Mouse (Mus musculus) ovary, postnatal 14 days (tissue): ENCODE measurements around the gene Eef1akmt3.
"Not testable (repeated sequence)": the region's sequence is repeated elsewhere in the genome, so short reads cannot be mapped to it uniquely, and the experiment has no call there.

Experiments used
- DNase-seq: peaks from one replicate; pipeline ENCODE4 v3.0.0; 2022; ENCODE audit warnings: low spot score

Eef1akmt3 gene

GRCm38 (mm10) chr10:127070190-127071121, 29.1 kb upstream of the Eef1akmt3 start, which contains the start of gene Tspan31:
TSS of gene Tspan31 (minus strand) at chr10:127070264.
- peak; percentile 74 for DNase-seq

- no peak for DNase-seq
Observed at GRCm38 (mm10) chr10:127069281-127070189, 28.2 kb upstream of the Eef1akmt3 start.

DNA sequence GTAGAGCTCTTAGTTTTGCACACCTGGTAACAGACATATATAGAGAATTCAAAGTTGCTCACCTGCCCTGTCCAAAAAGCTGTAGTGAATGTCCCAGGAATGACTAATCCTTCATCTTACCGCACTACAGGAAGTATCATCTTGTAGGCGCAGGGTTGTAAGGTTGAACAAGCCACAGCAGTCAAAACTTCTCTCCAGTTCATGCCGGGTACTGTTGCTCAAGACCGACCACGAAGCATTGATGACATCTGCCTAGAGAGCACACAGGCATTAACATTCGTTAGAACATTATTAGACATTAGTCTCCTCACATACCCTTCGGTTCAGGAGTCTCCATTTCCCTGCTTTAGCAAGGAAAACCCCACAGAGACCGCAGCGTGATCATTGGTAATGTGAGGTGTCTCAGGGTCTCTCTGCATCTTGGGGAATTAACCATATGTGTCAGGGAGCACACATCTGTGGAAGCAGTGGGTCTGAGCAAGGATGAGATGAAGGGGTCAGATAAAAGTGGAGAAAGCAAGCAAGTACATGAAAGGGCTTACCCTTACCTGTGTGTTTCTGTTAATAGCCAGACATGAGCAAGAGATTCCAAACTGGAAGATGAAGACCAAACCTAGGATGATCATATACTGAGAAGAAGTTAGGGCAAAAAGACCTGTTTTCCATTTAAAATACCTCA, 27.2 kb upstream of the Eef1akmt3 start:
- no peak for DNase-seq

DNA sequence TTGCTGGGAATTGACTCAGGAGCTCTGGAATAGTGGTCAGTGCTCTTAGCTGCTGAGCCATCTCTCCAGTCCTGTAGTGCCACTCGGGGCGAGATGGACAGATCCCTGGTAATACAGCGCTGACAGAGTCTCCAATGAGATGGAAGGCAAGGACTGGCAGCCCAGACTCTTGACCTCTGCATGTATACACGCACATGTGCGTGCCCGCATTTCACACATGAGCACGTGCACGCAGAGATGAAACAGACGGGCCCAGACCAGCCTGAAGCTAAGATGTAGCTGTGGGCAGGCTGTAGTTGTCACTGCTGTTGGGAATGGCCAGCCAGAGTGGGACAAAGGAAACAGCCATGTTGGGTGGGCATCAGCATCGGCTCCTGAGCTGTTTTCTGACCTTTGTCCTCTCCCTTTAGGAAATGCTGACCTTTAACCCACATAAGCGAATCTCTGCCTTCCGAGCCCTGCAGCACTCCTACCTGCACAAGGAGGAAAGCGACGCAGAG, 25.3 kb upstream of the Eef1akmt3 start:
- DNase-seq, result no peak

DNA sequence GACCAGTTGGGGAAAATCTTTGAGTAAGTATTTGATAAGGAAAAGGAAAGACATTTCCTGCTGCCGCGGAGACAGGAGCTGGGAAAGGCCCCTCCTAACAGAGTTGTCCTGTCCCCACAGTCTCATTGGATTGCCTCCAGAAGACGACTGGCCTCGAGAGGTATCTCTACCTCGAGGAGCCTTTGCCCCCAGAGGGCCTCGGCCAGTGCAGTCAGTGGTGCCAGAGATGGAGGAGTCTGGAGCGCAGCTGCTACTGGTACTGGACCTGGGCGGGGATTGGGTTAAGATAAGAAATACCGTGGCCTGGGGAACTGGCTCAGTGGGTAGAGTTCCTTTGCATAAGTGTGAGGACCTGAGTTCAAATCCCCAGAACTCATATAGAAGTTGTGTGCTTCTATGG, 24.7 kb upstream of the Eef1akmt3 start:
- DNase-seq, result no peak

DNA sequence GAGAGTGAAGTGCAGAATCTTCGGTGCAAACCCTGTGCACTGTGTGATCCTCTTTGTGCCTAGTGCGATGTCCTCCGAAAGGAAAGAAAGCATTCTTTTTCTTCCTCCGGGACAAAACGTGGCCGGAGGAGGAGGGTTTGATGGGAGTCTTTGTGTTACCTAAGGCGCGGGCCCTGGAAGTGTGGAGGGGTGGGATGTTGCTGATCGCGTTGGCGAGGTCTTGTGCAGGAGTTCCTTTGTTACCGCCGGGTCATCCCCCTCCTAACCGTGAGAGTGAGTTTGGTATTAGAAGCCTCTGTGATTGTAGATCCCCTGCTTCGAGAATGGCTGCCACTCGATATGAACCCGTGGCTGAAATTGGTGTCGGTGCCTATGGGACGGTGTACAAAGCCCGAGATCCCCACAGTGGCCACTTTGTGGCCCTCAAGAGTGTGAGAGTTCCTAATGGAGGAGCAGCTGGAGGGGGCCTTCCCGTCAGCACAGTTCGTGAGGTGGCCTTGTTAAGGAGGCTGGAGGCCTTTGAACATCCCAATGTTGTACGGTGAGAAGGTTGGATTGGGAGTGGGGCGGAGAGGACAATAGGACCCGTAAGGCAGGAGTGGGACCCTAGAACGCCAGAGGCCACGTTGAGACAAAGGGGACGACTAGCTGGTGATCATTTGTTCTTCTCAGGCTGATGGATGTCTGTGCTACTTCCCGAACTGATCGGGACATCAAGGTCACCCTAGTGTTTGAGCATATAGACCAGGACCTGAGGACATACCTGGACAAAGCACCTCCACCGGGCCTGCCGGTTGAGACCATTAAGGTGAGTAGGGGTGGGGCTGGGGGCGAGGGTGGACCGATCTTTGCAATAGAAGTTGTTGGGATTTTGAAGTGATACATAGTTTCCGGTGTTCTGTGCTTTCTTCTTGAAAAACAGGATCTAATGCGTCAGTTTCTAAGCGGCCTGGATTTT, 22.9 kb upstream of the Eef1akmt3 start:
- no peak for DNase-seq

DNA sequence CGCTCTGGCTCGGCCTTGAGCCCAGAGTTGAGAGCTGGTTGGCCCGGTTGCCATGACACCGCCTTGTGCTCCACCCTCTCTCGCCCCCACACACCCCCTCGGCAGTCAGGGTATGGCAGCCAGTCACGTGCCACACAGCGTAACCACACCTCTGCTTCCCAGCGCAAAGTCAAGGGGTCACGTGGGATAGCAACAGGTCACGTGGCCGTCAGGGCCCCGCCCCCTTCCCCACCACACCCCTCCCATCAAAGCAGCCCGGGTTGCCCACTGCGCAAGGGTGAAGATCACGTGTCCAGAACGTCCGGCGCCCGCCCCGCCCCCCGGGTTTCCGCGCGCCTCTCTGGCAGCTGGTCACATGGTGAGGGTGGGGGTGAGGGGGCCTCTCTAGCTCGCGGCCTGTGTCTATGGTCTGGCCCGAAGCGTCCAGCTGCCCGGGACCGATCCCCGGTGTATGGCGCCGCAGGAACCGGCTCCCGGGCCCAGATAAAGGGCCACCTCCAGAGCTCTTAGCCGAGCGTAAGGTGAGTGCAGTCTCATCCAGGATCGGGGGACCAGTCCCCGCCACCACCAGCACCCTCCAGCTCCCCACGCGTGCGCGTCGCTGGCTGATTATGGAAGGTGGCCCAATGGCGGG, 22.0 kb upstream of the Eef1akmt3 start, which contains the start of gene Cdk4:
Cdk4 (plus strand) TSS at position 296 of the 634 bp plus-strand sequence.
- peak; percentile 95 for DNase-seq

GRCm38 (mm10) chr10:127062503-127062902, 21.2 kb upstream of the Eef1akmt3 start:
- no peak for DNase-seq

DNA sequence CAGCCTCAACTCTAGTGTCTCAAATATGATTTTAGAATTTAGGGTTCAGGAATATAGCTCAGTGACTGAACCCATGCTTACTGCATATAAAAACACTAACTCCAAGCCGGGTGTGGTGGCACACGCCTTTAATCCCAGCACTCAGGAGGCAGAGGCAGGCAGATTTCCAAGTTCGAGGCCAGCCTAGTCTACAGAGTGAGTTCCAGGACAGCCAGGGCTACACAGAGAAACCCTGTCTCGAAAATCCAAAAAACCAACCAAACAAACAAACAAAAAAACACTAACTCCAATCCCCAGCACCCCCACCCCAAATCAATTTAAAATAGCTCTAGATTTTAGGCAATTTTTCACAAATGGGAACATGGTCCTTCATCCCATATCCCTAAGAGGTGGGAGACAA, 20.8 kb upstream of the Eef1akmt3 start:
- not testable (repeated sequence) for DNase-seq

- DNase-seq, result no peak
Observed at GRCm38 (mm10) chr10:127061513-127061912, 20.2 kb upstream of the Eef1akmt3 start.

DNA sequence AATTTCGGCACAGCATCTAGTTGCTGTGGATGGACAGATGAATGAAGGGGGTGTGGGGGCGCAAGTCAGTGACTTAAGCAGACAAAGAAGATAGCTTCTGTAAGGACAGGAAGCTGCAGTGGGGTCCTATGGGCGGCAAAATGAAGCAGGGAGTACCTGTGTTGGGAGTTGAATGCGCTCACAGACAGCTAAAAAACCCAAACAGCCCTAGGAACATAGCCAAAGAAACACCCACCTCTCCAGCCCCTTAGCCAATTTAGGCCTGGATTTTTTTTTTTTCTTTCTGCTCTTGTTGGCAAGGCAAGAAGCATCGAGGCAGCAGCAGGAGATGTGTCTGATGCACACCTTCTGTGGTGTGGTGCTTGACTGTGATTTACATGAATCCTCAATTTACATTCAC, 19.8 kb upstream of the Eef1akmt3 start:
- DNase-seq, result no peak

- DNase-seq, result no peak
Observed at GRCm38 (mm10) chr10:127059968-127060916, 18.9 kb upstream of the Eef1akmt3 start, which contains the start of gene March9. TSS of gene March9 (minus strand) at chr10:127060184.

DNA sequence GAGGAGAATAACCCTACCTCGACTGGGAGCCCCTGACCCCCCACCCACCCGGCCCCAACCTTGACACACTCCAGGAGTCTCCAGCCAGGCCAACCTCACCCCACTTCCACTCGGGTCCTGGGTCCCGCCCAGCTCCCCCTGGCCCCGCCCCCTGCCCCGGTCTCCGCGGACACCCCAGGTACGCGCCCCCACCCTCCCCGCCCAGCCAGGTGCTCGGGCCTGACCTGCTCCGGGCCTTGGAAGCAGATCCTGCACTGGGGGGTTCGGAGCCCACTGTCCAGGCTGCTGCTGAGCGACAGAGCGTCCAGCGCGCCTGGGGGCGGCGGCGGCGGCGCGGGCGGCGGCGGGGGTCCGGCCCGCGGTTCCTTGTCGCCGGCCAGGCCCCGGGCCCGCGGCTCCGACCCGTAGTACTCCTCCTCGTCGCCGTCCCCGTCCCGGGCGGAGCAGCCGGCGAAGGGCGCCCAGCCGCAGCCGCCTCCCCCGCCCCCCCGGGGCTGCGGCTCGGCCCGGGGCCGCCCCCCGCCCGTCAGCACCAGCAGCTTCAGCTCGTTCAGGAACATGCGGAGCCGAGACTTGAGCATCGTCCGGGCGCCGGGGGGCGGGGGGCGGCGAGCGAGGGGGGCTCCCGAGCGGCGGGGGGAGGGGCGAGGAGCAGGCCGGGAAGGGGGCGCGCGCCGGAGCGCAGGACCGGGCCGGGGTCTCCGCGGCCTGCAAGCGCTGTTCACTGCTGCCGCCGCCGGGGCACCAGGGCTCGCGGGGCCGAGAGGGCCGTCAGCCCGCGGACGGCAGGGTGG, 18.1 kb upstream of the Eef1akmt3 start:
- DNase-seq, result no peak

GRCm38 (mm10) chr10:127058708-127059107, 17.4 kb upstream of the Eef1akmt3 start:
- DNase-seq, result no peak

DNA sequence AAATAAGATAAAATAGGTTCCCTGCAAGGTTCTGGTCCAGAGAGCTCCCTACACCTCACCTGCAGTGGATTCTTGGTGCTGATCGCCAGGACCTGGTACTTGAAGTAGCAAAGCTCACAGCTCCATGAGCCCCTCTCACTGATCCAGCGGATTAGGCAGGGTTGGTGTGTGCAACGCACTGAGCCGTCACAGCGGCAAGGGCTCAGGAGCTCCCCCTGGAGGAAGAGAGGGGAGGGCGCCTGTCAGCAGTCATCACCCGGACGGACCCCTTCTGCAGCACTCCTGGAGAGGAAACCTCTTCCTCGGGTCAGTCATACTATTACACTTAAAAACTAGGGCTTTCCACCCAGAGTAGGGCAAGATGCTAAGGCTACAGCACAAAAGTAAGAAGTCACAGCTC, 16.8 kb upstream of the Eef1akmt3 start:
- DNase-seq, result peak; percentile 72

GRCm38 (mm10) chr10:127056490-127056889, 15.2 kb upstream of the Eef1akmt3 start:
- DNase-seq, result no peak

DNA sequence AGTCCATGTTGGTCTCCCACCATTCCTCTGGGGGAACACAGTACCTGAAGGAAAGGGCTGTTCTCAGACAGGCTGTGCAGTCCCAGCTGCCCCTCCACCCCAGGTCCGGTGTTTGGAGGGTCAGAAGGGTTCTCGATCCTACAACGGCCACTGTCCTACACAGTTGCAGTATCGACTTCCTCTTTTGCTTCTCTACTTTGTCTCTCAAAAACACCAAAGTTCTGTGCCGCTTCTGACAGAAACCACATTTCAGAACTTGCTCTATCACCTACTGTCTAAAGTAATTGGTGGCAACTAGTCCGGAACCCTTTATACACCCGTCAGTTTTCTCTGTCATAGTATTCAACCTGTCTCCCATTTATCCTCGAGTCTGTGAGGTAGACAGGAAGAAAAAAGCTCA, 14.1 kb upstream of the Eef1akmt3 start:
- no peak for DNase-seq

GRCm38 (mm10) chr10:127054646-127055045, 13.3 kb upstream of the Eef1akmt3 start:
- DNase-seq, result no peak
